Mouse (Mus musculus): ENCODE measurements at regions not wholly inside any gene's neighbourhood (a gene's known extent, or its start where the extent isn't known, plus 50 kb on each side); places are given as distances from the start of the nearest gene placed in this dataset.
"Not testable (repeated sequence)": the region's sequence is repeated elsewhere in the genome, so short reads cannot be mapped to it uniquely, and the experiment has no call there.

GRCm38 (mm10) chr11:20390622-20391021 is 58.1 kb upstream of the Slc1a4 start:
- DNase-seq = peak; percentile 14

- peak; percentile 3 for DNase-seq
These were observed 60.8 kb upstream of the Slc1a4 start for GRCm38 (mm10) chr11:20393302-20393701.

- not testable (repeated sequence) for DNase-seq
These were observed 61.3 kb upstream of the Slc1a4 start for GRCm38 (mm10) chr11:20393807-20394206.

GRCm38 (mm10) chr11:20395848-20396203 is 63.3 kb upstream of the Slc1a4 start:
- DNase-seq = peak; percentile 76

- DNase-seq = peak; percentile 83
These were observed 63.8 kb upstream of the Slc1a4 start for GRCm38 (mm10) chr11:20396204-20396848.

GRCm38 (mm10) chr11:20396884-20397283 is 64.4 kb upstream of the Slc1a4 start:
- DNase-seq = peak; percentile 24

GRCm38 (mm10) chr11:20400302-20401234 is 68.1 kb upstream of the Slc1a4 start:
- peak; percentile 97 for DNase-seq

GRCm38 (mm10) chr11:20403456-20403855 is 70.9 kb upstream of the Slc1a4 start:
- DNase-seq = peak; percentile 85

- DNase-seq = peak; percentile 68
These were observed 72.0 kb upstream of the Slc1a4 start for GRCm38 (mm10) chr11:20404476-20404875.

- DNase-seq = no peak
These were observed 85.6 kb upstream of the Slc1a4 start for GRCm38 (mm10) chr11:20418141-20418540.

- DNase-seq = peak; percentile 89
These were observed 88.4 kb upstream of the Slc1a4 start for GRCm38 (mm10) chr11:20420876-20421275.

- no peak for DNase-seq
These were observed 103.5 kb upstream of the Slc1a4 start for GRCm38 (mm10) chr11:20436057-20436456.

- DNase-seq = no peak
These were observed 100.6 kb upstream of the Sertad2 start for GRCm38 (mm10) chr11:20442476-20442875.

GRCm38 (mm10) chr11:20445061-20445902 is 97.8 kb upstream of the Sertad2 start:
- DNase-seq = no peak

GRCm38 (mm10) chr11:20445903-20446264 is 97.2 kb upstream of the Sertad2 start:
- peak; percentile 92 for DNase-seq

GRCm38 (mm10) chr11:20452901-20453300 is 90.2 kb upstream of the Sertad2 start:
- DNase-seq = no peak

- no peak for DNase-seq
These were observed 89.3 kb upstream of the Sertad2 start for GRCm38 (mm10) chr11:20453786-20454185.

GRCm38 (mm10) chr11:20455085-20455864 is 87.8 kb upstream of the Sertad2 start:
- DNase-seq = peak; percentile 96

GRCm38 (mm10) chr11:20455865-20456648 is 87.0 kb upstream of the Sertad2 start:
- no peak for DNase-seq

- DNase-seq = no peak
These were observed 83.9 kb upstream of the Sertad2 start for GRCm38 (mm10) chr11:20459140-20459539.

GRCm38 (mm10) chr11:20460501-20460921 is 82.5 kb upstream of the Sertad2 start:
- DNase-seq = peak; percentile 90

Measured in heart, adult 11 months (tissue).